Mouse (Mus musculus): ENCODE measurements around the gene Opcml. TPM values are rescaled to one million over a fixed set of nuclear protein-coding genes. Genes with fewer than 3 reads are reported as not detected.

The Opcml gene
- polyA plus RNA-seq, 1 experiment from 2014 or later: 9.8 TPM

DNA sequence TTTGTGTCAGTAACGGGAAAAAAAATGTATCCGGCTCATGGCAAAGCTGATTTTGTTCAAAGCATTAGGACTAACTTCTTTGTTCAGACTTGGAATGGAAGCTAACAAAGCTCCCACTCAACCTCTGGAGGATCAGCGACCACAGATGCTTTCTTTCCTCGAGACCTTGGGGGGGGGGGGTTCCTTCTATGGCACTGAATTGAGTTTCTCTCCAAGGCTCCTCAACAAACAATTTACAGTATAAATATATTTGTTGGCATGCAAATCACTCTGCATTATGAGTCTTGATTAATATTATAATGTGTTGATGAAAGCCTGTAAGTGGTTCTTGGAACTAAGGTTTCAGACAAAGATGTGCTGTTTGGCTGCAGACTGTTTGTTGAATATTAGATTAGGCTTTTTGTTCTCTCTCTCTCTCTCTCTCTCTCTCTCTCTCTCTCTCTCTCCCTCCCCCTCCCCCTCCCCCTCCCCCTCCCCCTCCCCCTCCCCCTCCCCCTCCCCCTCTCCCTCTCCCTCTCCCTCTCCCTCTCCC, 797.3 kb downstream of the Opcml start:
- Histone ChIP-seq H3K9ac (no peak overlapping the region), H3K27me3 (no peaks in the 10 kb centered on the region), H3K9me3 (no peaks in the 10 kb centered on the region), H3K4me1 (no peaks in the 10 kb centered on the region), H3K4me3 (no peak overlapping the region), H3K4me2 (no peak overlapping the region), H3K36me3 (no peaks in the 10 kb centered on the region), H3K27ac (no peak overlapping the region)
- WGBS: 81% methylated on average over 4 of the region's 4 CpGs
- no peak for ATAC-seq (ENCODE audit: borderline replicate concordance, extremely low read depth, low FRiP score, low TSS enrichment)

DNA sequence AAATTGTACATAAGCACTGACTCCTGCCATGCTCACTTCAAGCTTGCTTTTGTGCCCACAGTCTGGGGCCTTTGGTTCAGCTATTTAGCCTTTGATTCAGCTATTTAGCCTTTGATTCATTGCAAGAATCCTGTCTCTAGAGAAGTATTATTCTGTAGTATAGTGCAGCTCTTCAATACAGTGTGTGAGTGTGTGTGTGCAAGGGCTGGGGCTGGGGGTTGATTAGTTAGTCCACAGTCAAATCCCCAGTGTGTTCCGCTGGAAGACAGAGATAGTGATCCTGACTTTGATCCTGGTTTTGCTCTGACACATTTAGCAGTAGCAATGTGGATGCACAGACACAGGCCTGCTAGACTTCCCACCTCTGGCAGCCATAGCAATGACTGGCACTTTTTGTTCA, 797.9 kb downstream of the Opcml start:
- 72% methylated on average over 1 of the region's 1 CpGs for WGBS
- no peak overlapping the region for H3K4me2 ChIP-seq
- H3K27me3 ChIP-seq: no peaks in the 10 kb centered on the region
- no peak overlapping the region for H3K27ac ChIP-seq
- no peaks in the 10 kb centered on the region for H3K9me3 ChIP-seq
- H3K9ac ChIP-seq: no peak overlapping the region
- H3K4me1 ChIP-seq: no peaks in the 10 kb centered on the region
- H3K4me3 ChIP-seq: no peak overlapping the region
- no peak for ATAC-seq (ENCODE audit: borderline replicate concordance, extremely low read depth, low FRiP score, low TSS enrichment)
- H3K36me3 ChIP-seq: no peaks in the 10 kb centered on the region

- WGBS: 52% methylated on average over 3 of the region's 3 CpGs
- Histone ChIP-seq H3K9ac (no peak overlapping the region), H3K36me3 (no peaks in the 10 kb centered on the region)
Measured at GRCm38 (mm10) chr9:28592208-28592607, 801.6 kb downstream of the Opcml start.

DNA sequence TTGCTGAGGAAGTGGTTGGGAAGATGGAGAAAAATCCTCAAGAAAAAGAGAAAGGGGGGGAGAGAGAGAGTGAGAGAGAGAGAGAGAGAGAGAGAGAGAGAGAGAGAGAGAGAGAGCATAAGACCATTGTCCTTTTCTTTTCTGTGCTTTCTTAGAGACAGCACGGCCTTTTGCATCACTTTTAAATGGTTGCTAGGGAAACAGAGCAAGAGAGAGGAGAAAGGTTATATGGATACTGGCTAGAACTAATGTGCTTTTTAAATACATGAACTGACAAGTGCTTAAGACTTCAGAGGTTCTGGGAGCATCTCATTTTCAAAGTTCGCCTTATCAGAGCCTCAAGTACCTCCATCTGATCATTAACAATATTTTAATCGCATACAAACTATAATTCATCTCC, 804.5 kb downstream of the Opcml start:
- Histone ChIP-seq H3K4me1 (no peaks in the 10 kb centered on the region), H3K27me3 (no peaks in the 10 kb centered on the region), H3K4me3 (no peak overlapping the region), H3K27ac (no peak overlapping the region), H3K4me2 (no peak overlapping the region), H3K9me3 (no peaks in the 10 kb centered on the region), H3K36me3 (no peaks in the 10 kb centered on the region), H3K9ac (no peak overlapping the region)
- ATAC-seq (ENCODE audit: borderline replicate concordance, extremely low read depth, low FRiP score, low TSS enrichment): no peak
- 66% methylated on average over 3 of the region's 3 CpGs for WGBS

More at GRCm38 (mm10) chr9:28592208-28592607, 801.6 kb downstream of the Opcml start:
- no peaks in the 10 kb centered on the region for H3K9me3 ChIP-seq
- no peak for ATAC-seq (ENCODE audit: borderline replicate concordance, extremely low read depth, low FRiP score, low TSS enrichment)
- H3K4me1 ChIP-seq: no peaks in the 10 kb centered on the region
- no peaks in the 10 kb centered on the region for H3K27me3 ChIP-seq
- no peak overlapping the region for H3K27ac ChIP-seq
- no peak overlapping the region for H3K4me2 ChIP-seq
- no peak overlapping the region for H3K4me3 ChIP-seq

- no peak overlapping the region for H3K27ac ChIP-seq
- no peaks in the 10 kb centered on the region for H3K4me1 ChIP-seq
- H3K27me3 ChIP-seq: no peaks in the 10 kb centered on the region
- H3K4me3 ChIP-seq: no peak overlapping the region
- no peaks in the 10 kb centered on the region for H3K9me3 ChIP-seq
- H3K4me2 ChIP-seq: no peak overlapping the region
- H3K36me3 ChIP-seq: no peaks in the 10 kb centered on the region
- no peak overlapping the region for H3K9ac ChIP-seq
- no peak for ATAC-seq (ENCODE audit: borderline replicate concordance, extremely low read depth, low FRiP score, low TSS enrichment)
- WGBS: 34% methylated on average over 1 of the region's 1 CpGs
Measured at GRCm38 (mm10) chr9:28605561-28605960, 815.0 kb downstream of the Opcml start.

GRCm38 (mm10) chr9:28613683-28614620, 823.4 kb downstream of the Opcml start:
- Histone ChIP-seq H3K27me3 (no peaks in the 10 kb centered on the region), H3K4me3 (no peak overlapping the region), H3K9ac (no peak overlapping the region), H3K36me3 (no peaks in the 10 kb centered on the region), H3K9me3 (no peaks in the 10 kb centered on the region), H3K27ac (no peak overlapping the region), H3K4me1 (no peaks in the 10 kb centered on the region), H3K4me2 (no peak overlapping the region)
- WGBS: 50% methylated on average over 6 of the region's 6 CpGs
- ATAC-seq (ENCODE audit: borderline replicate concordance, extremely low read depth, low FRiP score, low TSS enrichment): no peak

GRCm38 (mm10) chr9:28615447-28615846, 824.9 kb downstream of the Opcml start:
- ATAC-seq (ENCODE audit: borderline replicate concordance, extremely low read depth, low FRiP score, low TSS enrichment): no peak
- Histone ChIP-seq H3K4me2 (no peak overlapping the region), H3K4me3 (no peak overlapping the region), H3K27me3 (no peaks in the 10 kb centered on the region), H3K9ac (no peak overlapping the region), H3K4me1 (no peaks in the 10 kb centered on the region), H3K27ac (no peak overlapping the region), H3K36me3 (no peaks in the 10 kb centered on the region), H3K9me3 (no peaks in the 10 kb centered on the region)

- Histone ChIP-seq H3K27ac (no peak overlapping the region), H3K27me3 (no peaks in the 10 kb centered on the region), H3K36me3 (no peaks in the 10 kb centered on the region), H3K9me3 (no peaks in the 10 kb centered on the region), H3K4me3 (no peak overlapping the region), H3K9ac (no peak overlapping the region), H3K4me2 (no peak overlapping the region), H3K4me1 (no peaks in the 10 kb centered on the region)
- 67% methylated on average over 1 of the region's 1 CpGs for WGBS
- ATAC-seq (ENCODE audit: borderline replicate concordance, extremely low read depth, low FRiP score, low TSS enrichment): no peak
Measured at GRCm38 (mm10) chr9:28617666-28618065, 827.1 kb downstream of the Opcml start.

GRCm38 (mm10) chr9:28618186-28618892, 827.8 kb downstream of the Opcml start:
- ATAC-seq (ENCODE audit: borderline replicate concordance, extremely low read depth, low FRiP score, low TSS enrichment): no peak
- H3K27ac ChIP-seq: no peak overlapping the region
- 75% methylated on average over 2 of the region's 2 CpGs for whole genome bisulfite sequencing
- no peaks in the 10 kb centered on the region for H3K27me3 ChIP-seq
- H3K4me1 ChIP-seq: no peaks in the 10 kb centered on the region
- no peak overlapping the region for H3K4me2 ChIP-seq
- no peak overlapping the region for H3K4me3 ChIP-seq
- no peaks in the 10 kb centered on the region for H3K36me3 ChIP-seq
- H3K9me3 ChIP-seq: no peaks in the 10 kb centered on the region
- H3K9ac ChIP-seq: no peak overlapping the region

GRCm38 (mm10) chr9:28621939-28622338, 831.4 kb downstream of the Opcml start:
- Histone ChIP-seq H3K9me3 (no peaks in the 10 kb centered on the region), H3K27ac (no peak overlapping the region), H3K9ac (no peak overlapping the region), H3K4me1 (no peaks in the 10 kb centered on the region), H3K4me2 (no peak overlapping the region), H3K36me3 (no peaks in the 10 kb centered on the region), H3K27me3 (no peaks in the 10 kb centered on the region), H3K4me3 (no peak overlapping the region)
- ATAC-seq (ENCODE audit: borderline replicate concordance, extremely low read depth, low FRiP score, low TSS enrichment): no peak
- 93% methylated on average over 1 of the region's 1 CpGs for WGBS

- no peaks in the 10 kb centered on the region for H3K27me3 ChIP-seq
- WGBS: 71% methylated on average over 10 of the region's 10 CpGs
- no peak for ATAC-seq (ENCODE audit: borderline replicate concordance, extremely low read depth, low FRiP score, low TSS enrichment)
Measured at GRCm38 (mm10) chr9:28624870-28625269, 834.3 kb downstream of the Opcml start.

DNA sequence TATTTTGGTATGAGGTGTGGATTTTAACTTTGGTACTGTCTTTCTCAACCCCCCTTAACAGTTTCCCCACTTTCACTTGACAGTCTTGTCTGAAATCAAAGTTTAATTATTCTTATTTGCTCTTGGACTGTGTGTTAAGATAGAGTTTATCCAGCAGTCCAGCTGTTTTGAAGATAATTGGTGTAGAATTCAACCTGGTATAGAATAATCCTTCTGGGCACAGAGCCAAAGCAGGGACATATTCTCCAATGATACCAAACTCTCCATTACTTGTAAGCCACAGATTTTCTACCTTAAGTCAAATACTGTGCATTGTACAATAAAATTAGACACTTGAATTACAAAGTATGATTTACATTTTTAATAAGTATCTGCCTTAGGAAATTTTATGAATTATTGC, 852.2 kb downstream of the Opcml start:
- no peak overlapping the region for H3K9ac ChIP-seq
- no peaks in the 10 kb centered on the region for H3K36me3 ChIP-seq
- no peak for ATAC-seq (ENCODE audit: borderline replicate concordance, extremely low read depth, low FRiP score, low TSS enrichment)
- H3K4me3 ChIP-seq: no peak overlapping the region
- H3K4me1 ChIP-seq: no peaks in the 10 kb centered on the region
- H3K4me2 ChIP-seq: no peak overlapping the region
- H3K9me3 ChIP-seq: no peaks in the 10 kb centered on the region
- no peak overlapping the region for H3K27ac ChIP-seq
- no peaks in the 10 kb centered on the region for H3K27me3 ChIP-seq

More at GRCm38 (mm10) chr9:28624870-28625269, 834.3 kb downstream of the Opcml start:
- no peaks in the 10 kb centered on the region for H3K4me1 ChIP-seq
- no peak overlapping the region for H3K27ac ChIP-seq
- H3K9ac ChIP-seq: no peak overlapping the region
- H3K4me3 ChIP-seq: no peak overlapping the region
- no peaks in the 10 kb centered on the region for H3K9me3 ChIP-seq
- H3K36me3 ChIP-seq: no peaks in the 10 kb centered on the region
- H3K4me2 ChIP-seq: no peak overlapping the region

All from lung, embryonic 15.5 days (tissue).